Mouse (Mus musculus) right cerebral cortex, postnatal 14 days (tissue): ENCODE measurements at regions not wholly inside any gene's neighbourhood (a gene's known extent, or its start where the extent isn't known, plus 50 kb on each side); places are given as distances from the start of the nearest gene placed in this dataset.

Experiments used
- DNase-seq: peaks from one replicate; pipeline ENCODE4 v3.0.0; 2022

- DNase-seq = no peak
Observed at GRCm38 (mm10) chr3:6675354-6675753, 55.1 kb upstream of the 1700008P02Rik start.
